Mouse (Mus musculus) spleen, adult 12 weeks (tissue): ENCODE measurements around the gene Zfp869.
"Not testable (repeated sequence)": the region's sequence is repeated elsewhere in the genome, so short reads cannot be mapped to it uniquely, and the experiment has no call there.

Source experiments
- DNase-seq: peaks from one replicate; pipeline ENCODE4 v3.0.0; 2022; ENCODE audit warnings: low spot score

Gene Zfp869

GRCm38 (mm10) chr8:69710624-69711023, at the start of gene Zfp869:
TSS of gene Zfp869 (minus strand) at chr8:69710724.
- DNase-seq = not testable (repeated sequence)

- DNase-seq = no peak
These were observed 47.8 kb upstream of the Zfp869 start for GRCm38 (mm10) chr8:69758316-69758715.

GRCm38 (mm10) chr8:69752437-69752836, 41.9 kb upstream of the Zfp869 start:
- DNase-seq = no peak

GRCm38 (mm10) chr8:69749544-69750454, 39.3 kb upstream of the Zfp869 start, which contains the start of gene Zfp963:
TSS of gene Zfp963 (minus strand) at chr8:69749970.
- DNase-seq = peak; percentile 93

- DNase-seq = no peak
These were observed 30.7 kb upstream of the Zfp869 start for GRCm38 (mm10) chr8:69741231-69741630.

GRCm38 (mm10) chr8:69740763-69741162, 30.2 kb upstream of the Zfp869 start:
- no peak for DNase-seq

GRCm38 (mm10) chr8:69735495-69735894, 25.0 kb upstream of the Zfp869 start:
- no peak for DNase-seq

GRCm38 (mm10) chr8:69717232-69717580, 6.7 kb upstream of the Zfp869 start:
- DNase-seq = no peak

- DNase-seq = peak; percentile 85
These were observed 6.1 kb upstream of the Zfp869 start for GRCm38 (mm10) chr8:69716403-69717231.

- DNase-seq = no peak
These were observed 4.8 kb upstream of the Zfp869 start for GRCm38 (mm10) chr8:69715366-69715765.

- no peak for DNase-seq
These were observed 3.0 kb upstream of the Zfp869 start for GRCm38 (mm10) chr8:69713516-69713915.

GRCm38 (mm10) chr8:69701810-69702209, 8.7 kb downstream of the Zfp869 start:
- no peak for DNase-seq

- not testable (repeated sequence) for DNase-seq
These were observed 45.5 kb downstream of the Zfp869 start for GRCm38 (mm10) chr8:69665051-69665450.

- DNase-seq = no peak
These were observed 49.2 kb downstream of the Zfp869 start for GRCm38 (mm10) chr8:69661294-69661693.
